Mouse (Mus musculus) forebrain, embryonic 10.5 days (tissue): ENCODE results near the gene Mapk1. TPM values are rescaled to one million over a fixed set of nuclear protein-coding genes. Genes with fewer than 3 reads are reported as not detected.

Source experiments
- DNase-seq: peaks from one replicate; pipeline ENCODE4 v3.0.0-alpha.2; 2017; ENCODE audit warnings: low spot score; ENCODE audit errors: extremely low spot score
- H3K27ac ChIP-seq: fragments of 300-500 bp; sonication (generic); 2 replicates; pipeline ENCODE4 v1.5.1; 2016; ENCODE audit warnings: mild to moderate bottlenecking
- H3K27me3 ChIP-seq: fragments of 300-500 bp; sonication (generic); 2 replicates; pipeline ENCODE4 v1.6.1; 2016; ENCODE audit warnings: mild to moderate bottlenecking; ENCODE audit not compliant: poor library complexity, severe bottlenecking
- H3K36me3 ChIP-seq: fragments of 300-500 bp; sonication (generic); replicated peaks from 2 replicates; pipeline ENCODE4 v1.6.1; 2016; ENCODE audit warnings: mild to moderate bottlenecking, moderate library complexity
- H3K4me1 ChIP-seq: fragments of 300-500 bp; sonication (generic); 2 replicates; pipeline ENCODE4 v1.6.1; 2016
- H3K4me3 ChIP-seq: fragments of 300-500 bp; sonication (generic); 2 replicates; pipeline ENCODE4 v1.5.1; 2016; ENCODE audit warnings: mild to moderate bottlenecking, moderate library complexity
- H3K9me3 ChIP-seq: fragments of 300-500 bp; sonication (generic); 2 replicates; pipeline ENCODE4 v1.6.1; 2016; ENCODE audit warnings: mild to moderate bottlenecking, moderate library complexity
- WGBS: fragments of 180-500 bp; shearing (Covaris S2); methylation state at CpG from one replicate; pipeline ENCODE4 v1.1.7; 2016; 5-methylcytosine and 5-hydroxymethylcytosine counted together
- polyA plus RNA-seq: library from polyadenylated mRNA; unstranded; fragments of >200 nt; fragmentation: Nextera tagmentation; extraction: Ambion mirVana; gene quantifications from 2 replicates; pipeline ENCODE4 v1.2.1, GENCODE M21; 2016

The Mapk1 gene
- polyA plus RNA-seq, 1 experiment from 2014 or later: 147 TPM

GRCm38 (mm10) chr16:17029971-17030695 is 47.0 kb downstream of the Mapk1 start:
- Histone ChIP-seq H3K27ac (no peak overlapping the region), H3K4me3 (no peak overlapping the region), H3K4me1 (no peaks in the 10 kb centered on the region), H3K27me3 (no peaks in the 10 kb centered on the region), H3K36me3 (peaks cover 89% of the 10 kb centered on the region), H3K9me3 (no peaks in the 10 kb centered on the region)
- no peak for DNase-seq
- WGBS: 91% methylated on average over 4 of the region's 4 CpGs

- DNase-seq: no peak
- Histone ChIP-seq H3K4me1 (no peaks in the 10 kb centered on the region), H3K9me3 (no peaks in the 10 kb centered on the region), H3K27me3 (no peaks in the 10 kb centered on the region), H3K36me3 (peaks cover 92% of the 10 kb centered on the region), H3K4me3 (no peak overlapping the region), H3K27ac (no peak overlapping the region)
- 96% methylated on average over 2 of the region's 2 CpGs for WGBS
Observed at GRCm38 (mm10) chr16:17033754-17034153, 50.6 kb downstream of the Mapk1 start.

GRCm38 (mm10) chr16:17040716-17041115 is 57.5 kb downstream of the Mapk1 start:
- no peak overlapping the region for H3K27ac ChIP-seq
- H3K4me1 ChIP-seq: no peaks in the 10 kb centered on the region
- H3K9me3 ChIP-seq: no peaks in the 10 kb centered on the region
- WGBS: 94% methylated on average over 3 of the region's 3 CpGs
- no peak for DNase-seq
- H3K36me3 ChIP-seq: peaks cover 100% of the 10 kb centered on the region
- no peaks in the 10 kb centered on the region for H3K27me3 ChIP-seq
- H3K4me3 ChIP-seq: no peak overlapping the region

- no peaks in the 10 kb centered on the region for H3K27me3 ChIP-seq
- H3K4me3 ChIP-seq: no peak overlapping the region
- no peaks in the 10 kb centered on the region for H3K9me3 ChIP-seq
- no peaks in the 10 kb centered on the region for H3K4me1 ChIP-seq
- no peak for DNase-seq
- peaks cover 100% of the 10 kb centered on the region for H3K36me3 ChIP-seq
- 100% methylated on average over 1 of the region's 1 CpGs for WGBS
- no peak overlapping the region for H3K27ac ChIP-seq
Observed at GRCm38 (mm10) chr16:17041417-17041816, 58.2 kb downstream of the Mapk1 start.

GRCm38 (mm10) chr16:17044320-17044719 is 61.1 kb downstream of the Mapk1 start:
- DNase-seq: no peak
- Histone ChIP-seq H3K4me1 (no peaks in the 10 kb centered on the region), H3K36me3 (peaks cover 97% of the 10 kb centered on the region)

GRCm38 (mm10) chr16:17045287-17045686 is 62.1 kb downstream of the Mapk1 start:
- no peaks in the 10 kb centered on the region for H3K9me3 ChIP-seq
- no peaks in the 10 kb centered on the region for H3K27me3 ChIP-seq
- no peaks in the 10 kb centered on the region for H3K4me1 ChIP-seq
- WGBS: 66% methylated on average over 3 of the region's 3 CpGs
- H3K36me3 ChIP-seq: peaks cover 97% of the 10 kb centered on the region
- no peak overlapping the region for H3K4me3 ChIP-seq
- DNase-seq: no peak
- no peak overlapping the region for H3K27ac ChIP-seq

More at GRCm38 (mm10) chr16:17044320-17044719, 61.1 kb downstream of the Mapk1 start:
- Histone ChIP-seq H3K27me3 (no peaks in the 10 kb centered on the region), H3K9me3 (no peaks in the 10 kb centered on the region), H3K4me3 (no peak overlapping the region), H3K27ac (no peak overlapping the region)
- WGBS: 95% methylated on average over 3 of the region's 3 CpGs

- H3K27me3 ChIP-seq: no peaks in the 10 kb centered on the region
- no peak overlapping the region for H3K27ac ChIP-seq
- DNase-seq: no peak
- H3K9me3 ChIP-seq: no peaks in the 10 kb centered on the region
- H3K36me3 ChIP-seq: peaks cover 53% of the 10 kb centered on the region
- WGBS: 98% methylated on average over 1 of the region's 1 CpGs
- H3K4me1 ChIP-seq: no peaks in the 10 kb centered on the region
- no peak overlapping the region for H3K4me3 ChIP-seq
Observed at GRCm38 (mm10) chr16:17049886-17050285, 66.7 kb downstream of the Mapk1 start.

- Histone ChIP-seq H3K4me3 (no peak overlapping the region), H3K27ac (no peak overlapping the region), H3K27me3 (no peaks in the 10 kb centered on the region), H3K4me1 (peaks cover 12% of the 10 kb centered on the region), H3K36me3 (peaks cover 31% of the 10 kb centered on the region), H3K9me3 (no peaks in the 10 kb centered on the region)
- DNase-seq: no peak
- 83% methylated on average over 7 of the region's 7 CpGs for WGBS
Observed at GRCm38 (mm10) chr16:17052087-17052486, 68.9 kb downstream of the Mapk1 start.

- no peak for DNase-seq
- WGBS: 81% methylated on average over 3 of the region's 3 CpGs
- H3K9me3 ChIP-seq: no peaks in the 10 kb centered on the region
- H3K4me1 ChIP-seq: peaks cover 12% of the 10 kb centered on the region
- no peak overlapping the region for H3K27ac ChIP-seq
- H3K27me3 ChIP-seq: no peaks in the 10 kb centered on the region
- H3K4me3 ChIP-seq: no peak overlapping the region
- peaks cover 14% of the 10 kb centered on the region for H3K36me3 ChIP-seq
Observed at GRCm38 (mm10) chr16:17053903-17054302, 70.7 kb downstream of the Mapk1 start.

- peaks cover 12% of the 10 kb centered on the region for H3K4me1 ChIP-seq
- 63% methylated on average over 3 of the region's 3 CpGs for WGBS
- H3K27ac ChIP-seq: peak overlapping the region; percentile 60; the same call in 1 of the 2 replicates
- H3K9me3 ChIP-seq: no peaks in the 10 kb centered on the region
- H3K4me3 ChIP-seq: no peak overlapping the region
- DNase-seq: no peak
- no peaks in the 10 kb centered on the region for H3K27me3 ChIP-seq
- no peaks in the 10 kb centered on the region for H3K36me3 ChIP-seq
Observed at GRCm38 (mm10) chr16:17055584-17055983, 72.4 kb downstream of the Mapk1 start.

- Histone ChIP-seq H3K9me3 (no peaks in the 10 kb centered on the region), H3K36me3 (no peaks in the 10 kb centered on the region), H3K4me3 (no peak overlapping the region), H3K27me3 (no peaks in the 10 kb centered on the region), H3K27ac (no peak overlapping the region), H3K4me1 (no peaks in the 10 kb centered on the region)
- WGBS: 85% methylated on average over 1 of the region's 1 CpGs
- no peak for DNase-seq
Observed at GRCm38 (mm10) chr16:17062338-17062737, 79.2 kb downstream of the Mapk1 start.

- peaks cover 9% of the 10 kb centered on the region for H3K36me3 ChIP-seq
- no peak overlapping the region for H3K4me3 ChIP-seq
- H3K27me3 ChIP-seq: no peaks in the 10 kb centered on the region
- H3K9me3 ChIP-seq: no peaks in the 10 kb centered on the region
- no peak overlapping the region for H3K27ac ChIP-seq
- WGBS: 85% methylated on average over 2 of the region's 2 CpGs
- DNase-seq: no peak
- H3K4me1 ChIP-seq: peaks cover 20% of the 10 kb centered on the region
Observed at GRCm38 (mm10) chr16:17067552-17067951, 84.4 kb downstream of the Mapk1 start.

- Histone ChIP-seq H3K4me3 (peak within 1 kb of the TSS; percentile 71), H3K36me3 (peaks cover 31% of the 10 kb centered on the region), H3K9me3 (peaks cover under 1% of the 10 kb centered on the region; the same call in 1 of the 2 replicates), H3K27me3 (no peaks in the 10 kb centered on the region), H3K27ac (peak within 1 kb of the TSS; percentile 96), H3K4me1 (peaks cover 20% of the 10 kb centered on the region)
- under 1% methylated on average over 76 of the region's 76 CpGs for WGBS
- peak; percentile 94 for DNase-seq
Observed at GRCm38 (mm10) chr16:17069511-17070443, 86.6 kb downstream of the Mapk1 start, which contains the start of gene Ypel1. Ypel1 (plus strand) TSS chr16:17069696.
